In the genomic region with DNA sequence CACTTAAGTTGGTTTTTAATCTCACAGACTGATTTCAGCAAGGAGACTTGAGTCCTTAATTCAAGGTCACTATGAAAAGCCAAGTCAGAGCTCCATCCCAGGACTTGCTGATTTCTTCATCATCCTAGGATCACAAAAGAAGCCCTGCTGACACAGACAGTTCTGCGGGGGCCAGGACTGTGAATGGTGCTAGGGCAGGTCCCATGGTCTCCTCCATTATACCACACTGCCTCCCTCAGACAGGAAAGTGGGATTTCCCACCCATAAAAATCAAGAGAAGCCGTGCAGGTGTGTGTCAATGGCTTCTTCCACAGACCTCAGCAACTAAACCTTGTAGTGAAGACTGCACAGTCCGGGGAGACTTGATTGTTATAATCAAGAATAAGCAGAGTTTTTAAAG, we compare ENCODE assay signal across 11 mouse cellular contexts. TPM values are rescaled to one million over a fixed set of nuclear protein-coding genes. Genes with fewer than 3 reads are reported as not detected.
A peak's percentile ranks its signal among the peaks of the same experiment; 100 is the strongest.
DNase-seq lines count a peak whose midpoint lies in the region; ATAC-seq and TF ChIP-seq lines count a peak whose summit lies in the region.
"Had no signal": no experiment of that assay in that cellular context is flagged by ENCODE, and none has a peak within 500 bp of the region (broad histone marks: within the 10 kb centered on the region; RNA-seq: fewer than 3 reads in every experiment).

No protein-coding gene starts in this region.

- intact Hi-C loops in left cerebral cortex, adult 2 months (cut with DNase I): loop anchor here (2.0 to 5.0 kb wide), 2 partner anchors 100 to 223 kb away; no protein-coding TSS in a partner anchor

- peaks cover 44% of the 10 kb centered on the region for H3K4me1 ChIP-seq in forebrain, embryonic 10.5 days
- H3K4me1 ChIP-seq in forebrain, embryonic 11.5 days (replicated peaks; ENCODE audit: control insufficient read depth, insufficient read depth, low read length): peaks cover 5% of the 10 kb centered on the region; the same call in 1 of the 2 replicates
- peaks cover 10% of the 10 kb centered on the region for H3K4me1 ChIP-seq in midbrain, embryonic 16.5 days (ENCODE audit: control insufficient read depth, insufficient read depth, low read length)

- peaks cover 30% of the 10 kb centered on the region for H3K27me3 ChIP-seq in forebrain, embryonic 10.5 days (ENCODE audit: poor library complexity, severe bottlenecking)
- H3K27me3 ChIP-seq in forebrain, embryonic 11.5 days (ENCODE audit: control insufficient read depth, insufficient read depth, low read length): 0 out of 2 replicates have a peak, but pooled peaks cover 2% of the 10 kb centered on the region
- no peaks in the 10 kb centered on the region for H3K27me3 ChIP-seq in midbrain, embryonic 16.5 days (ENCODE audit: control insufficient read depth, insufficient read depth, low read depth, low read length)

- TF ChIP-seq CTCF in left cerebral cortex, adult 2 months (IDR thresholded peaks at IDR 0.05): peak; percentile 7

- H3K27ac ChIP-seq in forebrain, embryonic 10.5 days: no peak overlapping the region
- no peak overlapping the region for H3K27ac ChIP-seq in forebrain, embryonic 11.5 days (ENCODE audit: low read depth, low read length)
- H3K27ac ChIP-seq in left cerebral cortex, adult 2 months: no peak overlapping the region; the same call in 1 of the 2 replicates
- H3K27ac ChIP-seq in midbrain, embryonic 16.5 days (ENCODE audit: low read length): no peak overlapping the region
- H3K27ac ChIP-seq: liver, embryonic 14.5 days had no signal

- no peaks in the 10 kb centered on the region for H3K36me3 ChIP-seq in forebrain, embryonic 10.5 days (replicated peaks)
- no peaks in the 10 kb centered on the region for H3K36me3 ChIP-seq in forebrain, embryonic 11.5 days (ENCODE audit: control insufficient read depth, insufficient read depth, low read length)
- no peaks in the 10 kb centered on the region for H3K36me3 ChIP-seq in midbrain, embryonic 16.5 days (ENCODE audit: control insufficient read depth, insufficient read depth, low read length)

- no peak overlapping the region for H3K4me2 ChIP-seq in forebrain, embryonic 11.5 days (ENCODE audit: low read depth, low read length, severe bottlenecking)
- H3K4me2 ChIP-seq in midbrain, embryonic 16.5 days (ENCODE audit: low read length): peak overlapping the region; percentile 100; the same call in 1 of the 2 replicates

- no peak for DNase-seq in forebrain, embryonic 10.5 days (ENCODE audit: extremely low spot score, low spot score)
- no peak for DNase-seq in forebrain, embryonic 11.5 days (ENCODE audit: low spot score)
- DNase-seq in left cerebral cortex, adult 2 months (ENCODE audit: extremely low spot score in 1 of 2, low spot score in 2 of 2): no peak
- DNase-seq in left cerebral cortex, adult 8-10 months (ENCODE audit: low spot score in 2 of 2): no peak
- DNase-seq in kidney, adult 18-20 months: peak; percentile 21
- DNase-seq in B cell, adult 2 months: no peak
- no peak for DNase-seq in natural killer cell, adult 2 months (ENCODE audit: low spot score in 2 of 2)
- DNase-seq: cerebellum, adult 2 months had no signal

- H3K9ac ChIP-seq in forebrain, embryonic 11.5 days (ENCODE audit: low read length): no peak overlapping the region
- H3K9ac ChIP-seq in midbrain, embryonic 16.5 days (ENCODE audit: low read depth, low read length): no peak overlapping the region
- H3K9ac ChIP-seq: liver, embryonic 14.5 days had no signal

- H3K9me3 ChIP-seq in forebrain, embryonic 10.5 days: no peaks in the 10 kb centered on the region
- H3K9me3 ChIP-seq in forebrain, embryonic 11.5 days (ENCODE audit: control insufficient read depth, low read length): no peaks in the 10 kb centered on the region
- H3K9me3 ChIP-seq in midbrain, embryonic 16.5 days (replicated peaks; ENCODE audit: control insufficient read depth, low read length, poor library complexity, severe bottlenecking): no peaks in the 10 kb centered on the region

- no peak for ATAC-seq in forebrain, embryonic 11.5 days (replicated peaks; ENCODE audit: low FRiP score)
- ATAC-seq in midbrain, embryonic 16.5 days: no peak

- peak overlapping the region; percentile 81; the same call in 1 of the 2 replicates for H3K4me3 ChIP-seq in forebrain, embryonic 10.5 days
- H3K4me3 ChIP-seq in forebrain, embryonic 11.5 days (ENCODE audit: low read depth, low read length): no peak overlapping the region
- peak overlapping the region; percentile 81 for H3K4me3 ChIP-seq in left cerebral cortex, adult 2 months
- no peak overlapping the region for H3K4me3 ChIP-seq in midbrain, embryonic 16.5 days (ENCODE audit: low read depth, low read length)
- H3K4me3 ChIP-seq: erythroblast, embryonic 14.5 days had no signal

- WGBS in forebrain, embryonic 10.5 days: 62% methylated on average over 3 of the region's 3 CpGs
- 49% methylated on average over 3 of the region's 3 CpGs for WGBS in forebrain, embryonic 11.5 days
- 41% methylated on average over 3 of the region's 3 CpGs for WGBS in midbrain, embryonic 16.5 days

RNA-seq across cellular contexts. Expression of gene Stxbp6, which starts 2.3 kb away (rescaled TPM):
- polyA plus RNA-seq in forebrain, embryonic 10.5 days (2016; fragmentation: Nextera tagmentation; extraction: Ambion mirVana): 15.2 and 15.9 TPM in 2 replicates
- polyA plus RNA-seq in forebrain, embryonic 11.5 days (2014; fragmentation: Nextera tagmentation; extraction: Ambion mirVana): 16.9 and 18.3 TPM in 2 replicates
- 10 to 100 TPM; 67.7 to 75.2 TPM for total RNA-seq in left cerebral cortex, adult 2 months (2021)
- total RNA-seq in left cerebral cortex, adult 8-10 months (2022): 10 to 100 TPM; 52.0 to 82.7 (median 62.7) TPM
- polyA plus RNA-seq in midbrain, embryonic 16.5 days (2015; fragmentation: Nextera tagmentation; extraction: Ambion mirVana): 21.9 and 26.9 TPM in 2 replicates
- polyA plus RNA-seq: erythroblast, embryonic 14.5 days had no signal

Comparison
In these comparisons a context has a peak if more than half of its experiments do, and no peak if none do; other contexts are left out.
1. H3K4me3 ChIP-seq: peak in forebrain, embryonic 10.5 days (single experiment) and left cerebral cortex, adult 2 months (single experiment); none in forebrain, embryonic 11.5 days (single experiment) and midbrain, embryonic 16.5 days (single experiment).